Mouse (Mus musculus) heart, adult 9 months (tissue): ENCODE data around the gene Dach2.
"Not testable (repeated sequence)": the region's sequence is repeated elsewhere in the genome, so short reads cannot be mapped to it uniquely, and the experiment has no call there.

Experiments
- DNase-seq, 2 experiments: peaks; one replicate each; pipeline ENCODE4 v3.0.0; 2022; ENCODE audit warnings: low spot score in 2 of 2

The Dach2 gene

DNA sequence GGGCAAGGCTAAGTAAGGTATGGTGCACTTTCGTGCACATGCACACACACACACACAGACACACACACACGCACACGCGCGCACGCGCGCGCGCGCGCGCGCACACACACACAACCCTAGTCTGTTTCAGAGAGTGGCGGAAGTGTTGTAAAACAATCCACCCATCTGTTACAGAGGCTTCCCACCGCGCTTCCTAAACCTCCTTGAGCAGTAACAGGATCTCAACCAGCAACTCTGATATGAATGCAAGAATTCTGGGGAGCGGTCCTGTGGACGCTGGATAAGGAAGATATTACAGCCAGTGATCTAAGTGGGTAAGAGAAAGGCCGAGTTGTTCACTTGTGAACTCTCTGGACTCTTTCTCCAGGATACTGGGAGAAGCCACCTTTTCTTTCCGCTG, at the start of gene Dach2:
Dach2 (plus strand) TSS at position 107 of the 400 bp plus-strand sequence.
- DNase-seq = no peak

DNA sequence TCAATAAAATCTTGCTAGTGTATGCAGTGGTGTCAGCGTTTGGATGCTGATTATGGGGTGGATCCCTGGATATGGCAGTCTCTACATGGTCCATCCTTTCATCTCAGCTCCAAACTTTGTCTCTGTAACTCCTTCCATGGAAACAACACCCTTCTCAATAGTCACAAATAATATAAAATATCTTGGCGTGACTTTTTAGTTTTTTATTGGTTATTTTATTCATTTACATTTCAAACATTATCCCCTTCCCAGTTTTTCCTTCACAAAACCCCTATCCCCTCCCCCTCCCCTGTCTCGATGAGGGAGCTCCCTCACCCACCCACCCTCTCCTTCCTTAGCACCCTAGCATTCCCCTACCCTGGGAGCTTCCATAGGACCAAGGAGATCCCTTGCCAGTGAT, 44.9 kb upstream of the Dach2 start:
- not testable (repeated sequence) for DNase-seq

DNA sequence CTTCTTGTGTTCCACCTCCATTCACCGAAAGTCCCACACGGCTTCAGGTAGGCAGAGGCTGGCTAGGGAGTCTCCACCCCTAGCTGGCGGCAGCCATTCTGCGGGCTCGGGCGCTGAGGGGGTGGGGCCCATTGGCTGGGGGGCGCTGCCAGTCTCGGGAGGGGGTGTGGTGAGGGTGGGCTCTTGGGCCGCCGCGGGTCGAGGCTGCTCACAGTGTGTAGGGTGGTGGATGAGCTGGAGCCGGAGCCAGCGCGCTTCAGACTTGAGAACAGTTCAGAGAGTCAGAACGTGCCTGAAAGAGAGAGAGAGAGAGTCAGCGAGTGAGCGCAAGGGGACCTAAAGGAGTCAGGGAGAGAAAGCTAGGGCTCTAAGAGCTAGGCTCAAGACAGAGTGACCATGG, 721 bp downstream of the Dach2 start:
- peak in 1 of 2 experiments; percentile 0 for DNase-seq

DNA sequence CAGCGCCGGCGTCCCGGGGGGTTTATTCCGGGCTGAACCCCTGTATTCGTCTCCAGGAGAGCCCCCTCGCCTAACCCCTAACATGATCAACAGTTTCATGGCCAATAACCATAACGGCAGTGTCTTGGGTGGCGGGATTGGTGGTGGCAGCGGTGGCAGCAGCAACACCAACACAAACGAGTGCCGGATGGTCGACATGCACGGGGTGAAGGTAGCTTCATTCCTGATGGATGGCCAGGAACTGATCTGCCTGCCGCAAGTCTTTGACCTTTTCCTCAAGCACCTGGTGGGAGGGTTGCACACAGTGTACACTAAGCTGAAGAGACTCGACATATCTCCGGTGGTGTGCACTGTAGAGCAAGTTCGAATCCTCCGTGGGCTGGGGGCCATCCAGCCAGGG, 1.2 kb downstream of the Dach2 start:
- no peak for DNase-seq

DNA sequence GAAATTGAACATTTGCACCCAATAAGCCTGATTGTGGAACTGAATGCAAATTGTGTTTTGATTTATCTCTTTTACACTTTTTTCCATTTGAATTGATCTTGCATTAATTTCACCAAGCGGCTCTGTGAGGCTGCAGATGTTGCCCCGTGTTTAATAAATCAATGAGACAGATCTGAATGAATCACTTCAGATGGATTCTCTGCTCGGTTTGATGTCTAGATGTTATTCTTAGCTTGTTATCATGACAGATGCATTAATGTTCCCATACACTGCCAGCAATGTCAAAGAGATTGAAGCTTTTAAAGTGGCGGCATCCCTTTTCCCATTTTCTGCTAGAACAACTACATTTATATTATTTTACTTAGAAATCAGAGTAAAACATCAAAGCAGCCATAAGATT, 7.0 kb downstream of the Dach2 start:
- DNase-seq = no peak

DNA sequence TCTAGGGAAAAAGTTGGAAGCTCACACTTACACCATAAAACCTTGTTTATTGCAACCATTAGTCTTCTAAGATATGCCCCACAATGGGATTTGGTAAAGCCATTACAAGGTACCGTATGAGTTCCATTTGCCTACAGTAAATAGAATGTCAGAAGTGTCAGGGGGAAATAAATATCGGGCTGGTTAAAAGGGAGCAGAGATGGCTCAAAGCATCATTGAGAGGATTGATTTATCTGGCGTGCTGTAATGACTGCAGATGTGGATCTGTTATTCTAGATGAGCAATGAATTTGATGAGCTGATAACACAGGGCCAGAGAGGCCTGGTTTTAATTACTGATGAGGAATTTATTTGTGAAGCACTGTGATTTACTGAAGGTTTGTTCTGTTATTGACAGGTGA, 40.8 kb downstream of the Dach2 start:
- DNase-seq = no peak

DNA sequence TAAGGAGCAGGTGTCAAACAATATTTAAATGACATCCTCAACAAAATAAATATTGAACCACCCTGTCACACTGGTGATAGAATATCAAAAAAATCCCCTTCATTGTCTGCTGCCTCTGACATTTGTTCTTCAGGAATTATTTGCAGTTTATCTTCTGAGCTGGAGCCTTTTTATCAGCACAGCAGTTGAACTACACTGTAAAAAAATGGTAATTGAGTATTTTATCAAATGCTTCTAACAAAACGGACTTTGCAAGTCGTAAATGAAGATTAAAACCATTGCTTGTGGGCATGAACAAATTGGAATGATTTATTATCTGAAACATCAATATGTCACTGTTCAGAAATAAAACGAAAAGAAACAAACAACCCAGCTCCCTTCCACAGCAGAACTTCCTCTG, 97.1 kb downstream of the Dach2 start:
- DNase-seq = no peak

DNA sequence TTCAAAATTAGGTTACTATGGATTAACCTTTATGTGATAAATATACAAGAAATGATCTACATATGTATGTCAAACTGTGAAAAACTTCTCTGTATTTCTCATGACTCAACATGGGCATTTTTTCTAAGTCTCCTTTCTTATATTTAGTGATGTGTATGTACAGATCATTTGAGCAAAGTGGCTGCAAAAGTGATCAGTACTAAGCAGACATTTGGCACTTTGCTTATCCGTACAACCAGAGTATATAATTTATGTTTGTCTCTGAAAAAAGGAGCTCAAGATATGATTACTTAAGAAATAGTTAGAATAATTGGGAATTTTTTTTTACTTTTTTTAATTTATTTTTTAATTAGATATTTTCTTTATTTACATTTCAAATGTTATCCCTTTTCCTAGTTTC, 111.4 kb downstream of the Dach2 start:
- DNase-seq = no peak

DNA sequence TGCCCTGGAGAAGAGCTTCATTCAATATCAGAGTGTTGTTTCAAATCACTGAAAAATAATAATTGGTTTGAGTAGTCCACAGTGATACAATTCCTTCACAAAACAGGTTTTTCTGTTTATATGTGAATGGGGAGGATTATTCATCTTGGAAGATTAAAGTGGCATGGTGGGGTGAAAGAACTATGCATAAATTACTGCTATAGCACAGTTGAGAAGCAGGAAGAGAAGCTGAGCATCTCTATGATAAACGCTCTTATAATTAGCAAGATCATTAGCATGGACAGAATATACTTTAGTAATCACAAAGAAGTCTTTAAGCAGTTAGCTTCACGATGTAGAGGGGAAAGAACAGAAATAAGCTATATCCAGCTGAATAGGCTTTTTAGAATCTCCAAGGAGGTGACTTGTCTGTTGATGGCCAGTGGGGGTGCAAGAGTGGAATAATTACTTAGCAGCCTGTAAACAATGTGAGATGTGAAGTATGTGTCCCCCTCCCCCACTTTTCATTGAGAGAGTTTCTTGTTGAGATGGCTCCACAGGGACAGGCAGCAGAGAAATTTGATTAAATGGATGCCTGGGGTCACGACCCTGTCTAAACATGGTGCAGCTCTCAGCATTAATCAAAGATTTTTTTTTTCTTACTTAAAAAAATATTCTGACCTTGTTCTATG, 124.3 kb downstream of the Dach2 start:
- no peak for DNase-seq

DNA sequence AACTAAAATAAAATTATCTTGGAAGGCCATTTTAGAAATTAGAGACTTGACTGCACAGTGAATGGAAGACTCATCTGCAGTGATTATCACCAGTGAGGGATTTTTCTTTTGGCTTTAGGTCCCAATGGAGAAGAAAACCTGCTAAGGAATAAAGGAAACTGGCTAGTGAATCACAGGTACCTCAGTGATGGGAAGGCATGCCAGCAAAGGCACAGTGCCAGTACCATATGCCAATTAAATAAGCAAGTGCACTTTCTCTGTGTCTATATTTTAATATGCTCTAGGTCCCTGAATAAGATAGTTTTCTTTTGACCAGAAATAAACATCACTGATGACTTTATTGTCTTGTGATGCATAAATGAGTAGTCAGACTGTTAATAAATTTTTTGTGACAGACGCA, 184.8 kb downstream of the Dach2 start:
- DNase-seq = no peak

DNA sequence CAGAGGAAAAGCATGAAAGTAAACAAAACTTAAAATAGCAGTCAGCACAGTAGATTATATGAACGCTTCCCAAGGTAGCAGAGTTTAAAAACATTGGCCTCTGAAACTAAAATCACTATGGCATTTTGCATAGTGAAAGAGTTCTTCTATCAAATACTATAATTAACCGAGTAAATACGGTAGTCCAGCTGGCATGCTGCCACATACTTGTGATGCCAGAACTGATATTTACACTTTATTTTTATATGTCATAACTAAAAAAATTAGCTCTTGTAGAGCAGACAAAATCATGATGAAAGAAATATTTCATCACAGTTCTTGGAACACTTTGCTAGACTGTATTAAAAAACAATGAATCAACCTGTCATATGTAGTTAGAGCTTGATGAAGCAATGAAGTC, 247.8 kb downstream of the Dach2 start:
- DNase-seq = no peak

DNA sequence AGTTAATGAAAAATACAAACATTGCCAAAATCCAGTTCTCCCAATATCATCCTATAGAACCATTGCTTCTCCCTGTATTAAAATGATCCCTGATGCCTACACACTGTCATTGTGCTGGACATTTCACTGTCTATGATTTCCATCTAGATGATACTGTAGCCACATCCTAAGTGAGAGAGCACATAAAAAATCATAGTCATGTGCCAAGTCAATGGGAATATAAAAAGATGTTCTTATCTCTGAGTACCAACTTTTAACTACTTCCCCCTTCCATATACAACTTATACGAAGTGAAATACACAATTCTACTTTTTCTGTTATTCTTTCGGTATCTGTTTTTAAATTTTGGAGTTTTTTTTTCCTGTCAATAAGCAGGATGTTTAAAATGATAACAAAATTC, 266.6 kb downstream of the Dach2 start:
- DNase-seq = no peak

DNA sequence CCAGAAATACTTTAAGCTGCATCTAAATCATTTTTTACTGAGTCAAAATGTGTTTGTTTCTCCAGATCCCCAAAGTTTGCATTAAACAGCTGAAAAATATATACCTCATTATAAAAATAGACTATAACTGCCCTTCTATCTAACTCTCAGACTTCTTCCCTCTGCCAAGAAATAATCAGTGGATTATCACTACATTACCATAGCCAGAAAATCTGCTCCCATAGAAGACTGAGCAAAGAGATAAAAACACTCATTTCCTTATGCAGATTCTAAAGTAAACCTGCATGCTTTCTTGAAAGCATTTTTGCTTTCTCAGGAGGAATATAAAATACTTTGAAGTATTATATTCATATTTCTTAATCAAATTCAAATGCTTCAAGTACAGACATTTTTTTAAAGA, 368.8 kb downstream of the Dach2 start:
- DNase-seq = no peak

DNA sequence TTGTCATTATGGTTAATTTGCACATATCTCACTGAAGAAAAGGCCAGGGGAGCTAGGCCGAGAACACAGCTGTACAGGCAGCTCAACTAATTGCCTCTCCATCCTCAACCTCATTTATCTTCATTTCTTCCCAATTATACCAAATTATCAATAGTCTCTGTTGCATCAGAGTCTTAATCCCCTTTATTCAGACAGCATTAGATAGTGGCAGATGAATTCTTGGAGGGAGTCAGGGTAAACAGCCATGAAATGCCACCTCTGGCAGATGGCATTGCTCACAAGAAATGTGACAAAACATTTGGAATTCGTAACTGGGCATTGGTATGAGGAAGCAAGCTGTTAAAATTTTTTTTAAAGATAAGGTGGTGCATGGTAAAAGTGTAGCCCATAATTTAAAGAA, 389.9 kb downstream of the Dach2 start:
- no peak for DNase-seq

DNA sequence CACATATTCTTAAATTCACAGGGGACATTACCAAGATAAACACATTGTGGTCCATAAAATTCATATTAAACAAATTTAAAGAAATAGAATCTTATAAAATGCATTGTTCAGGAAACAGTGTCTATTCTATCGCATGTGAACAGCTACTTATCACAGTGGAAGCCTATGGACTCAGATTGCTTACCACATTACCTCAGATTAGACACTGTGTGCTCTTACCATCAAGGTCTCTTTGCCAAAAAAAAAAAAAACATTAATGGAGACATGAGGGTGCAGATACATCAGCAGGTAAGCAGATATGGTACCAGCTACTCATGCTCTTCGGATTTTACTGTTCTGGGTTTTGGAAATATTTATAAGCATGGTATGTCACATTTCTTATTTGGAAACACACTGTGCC, 415.1 kb downstream of the Dach2 start:
- DNase-seq = no peak

DNA sequence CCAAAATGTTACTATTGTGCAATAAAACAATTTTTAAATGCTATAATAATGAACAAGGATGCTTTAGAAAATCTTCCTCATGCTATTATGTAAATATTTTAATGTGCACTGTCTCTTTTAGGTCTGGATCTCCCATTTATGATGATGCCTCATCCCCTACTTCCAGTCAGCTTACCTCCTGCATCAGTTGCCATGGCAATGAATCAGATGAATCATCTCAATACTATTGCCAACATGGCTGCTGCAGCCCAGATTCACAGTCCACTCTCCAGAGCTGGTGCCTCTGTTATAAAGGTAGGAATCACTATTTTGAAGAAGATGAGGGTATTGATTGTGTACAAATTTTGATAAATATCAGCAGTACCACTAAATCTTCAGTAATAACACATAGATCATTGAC, 426.8 kb downstream of the Dach2 start:
- no peak for DNase-seq

DNA sequence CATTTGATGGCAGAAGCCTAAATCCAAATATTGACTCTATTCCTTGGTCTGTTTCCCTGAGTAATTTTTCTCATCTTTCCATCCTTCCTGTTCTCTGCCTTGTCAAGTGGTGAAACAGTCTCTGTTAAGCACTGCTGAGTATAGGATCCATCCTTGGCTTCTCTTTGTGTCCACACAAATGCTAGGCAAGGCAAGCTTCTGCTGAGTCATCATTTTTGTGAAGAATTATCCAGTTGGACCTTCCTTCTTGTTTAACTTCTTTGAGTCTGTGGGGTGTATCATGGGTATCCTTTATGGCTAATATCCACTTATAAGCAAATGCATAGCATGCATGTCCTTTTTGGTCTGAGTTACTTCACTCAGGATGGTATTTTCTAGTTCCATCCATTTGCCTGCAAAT, 449.8 kb downstream of the Dach2 start:
- no peak for DNase-seq

DNA sequence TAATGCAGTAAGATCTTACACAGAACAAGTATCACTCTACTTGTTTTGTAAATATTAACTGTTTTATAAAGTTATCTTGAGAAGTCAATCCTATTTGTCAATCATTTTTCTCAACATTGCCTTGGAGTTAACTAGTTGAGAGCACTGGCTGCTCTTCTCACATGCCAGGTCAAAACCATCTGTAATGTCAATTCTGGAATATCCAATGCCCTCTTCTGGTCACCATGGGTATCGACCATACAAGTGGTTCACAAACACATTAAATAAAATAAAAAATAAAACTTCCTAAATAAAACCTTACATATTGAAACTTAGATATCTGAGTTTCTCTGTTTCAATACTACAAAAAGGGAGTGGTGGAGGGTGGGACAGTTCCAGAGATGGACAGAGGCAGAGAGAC, 495.0 kb downstream of the Dach2 start:
- DNase-seq = no peak

DNA sequence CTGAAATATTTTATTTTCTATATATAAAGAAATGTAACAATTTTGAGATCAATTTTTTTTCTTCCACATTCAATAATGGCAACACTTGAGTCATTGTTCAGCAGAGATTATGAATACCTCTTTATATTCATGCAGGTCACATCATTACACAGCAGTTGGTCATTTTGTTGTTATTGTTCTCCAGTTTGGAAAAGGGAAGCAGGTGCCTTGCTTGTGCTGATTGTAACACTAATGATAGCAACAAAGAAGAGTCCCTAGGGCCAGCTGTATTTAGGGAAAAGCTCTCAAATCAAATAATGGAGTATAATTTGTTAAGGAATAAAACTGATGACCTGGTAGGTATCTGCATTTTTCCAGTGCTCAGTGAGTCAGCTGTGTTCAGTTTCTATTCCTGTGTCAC, 513.1 kb downstream of the Dach2 start:
- DNase-seq = no peak

DNA sequence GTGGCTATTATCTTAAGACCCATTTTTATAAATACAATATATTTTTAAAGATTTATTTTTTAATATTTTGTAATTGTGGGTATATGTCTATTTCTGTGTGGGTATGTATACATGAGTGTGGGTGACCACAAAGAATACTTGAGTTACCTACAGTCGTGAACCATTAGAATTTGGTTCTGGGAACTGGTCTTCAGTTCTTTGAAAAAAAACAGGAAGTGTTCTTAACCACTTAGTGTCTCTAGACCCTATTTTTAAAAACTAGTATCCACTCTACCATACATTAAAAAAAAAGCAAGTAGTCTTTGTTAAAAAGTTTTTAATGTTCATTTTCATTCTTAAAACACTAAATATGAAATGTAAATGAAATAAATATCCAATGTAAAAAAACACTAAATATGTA, 529.5 kb downstream of the Dach2 start:
- DNase-seq = no peak

DNA sequence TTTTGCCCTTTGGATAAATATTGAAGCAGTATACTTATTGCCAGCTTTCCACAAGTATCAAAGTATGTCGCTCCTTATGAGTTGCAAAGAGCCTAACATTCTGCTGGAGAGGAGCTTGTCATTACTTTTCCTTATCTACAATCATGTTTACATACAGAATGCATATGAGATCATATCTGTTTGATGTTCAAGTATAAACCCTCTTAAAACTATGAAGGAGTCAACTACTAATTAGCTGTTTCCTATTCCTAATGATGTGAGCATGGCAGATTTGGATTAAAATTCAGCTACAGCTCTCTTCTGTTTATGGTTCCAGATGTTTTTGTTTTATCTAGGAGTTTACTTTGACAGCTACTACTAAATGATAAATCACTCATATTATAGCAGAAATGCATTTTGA, 535.8 kb downstream of the Dach2 start:
- DNase-seq = no peak

DNA sequence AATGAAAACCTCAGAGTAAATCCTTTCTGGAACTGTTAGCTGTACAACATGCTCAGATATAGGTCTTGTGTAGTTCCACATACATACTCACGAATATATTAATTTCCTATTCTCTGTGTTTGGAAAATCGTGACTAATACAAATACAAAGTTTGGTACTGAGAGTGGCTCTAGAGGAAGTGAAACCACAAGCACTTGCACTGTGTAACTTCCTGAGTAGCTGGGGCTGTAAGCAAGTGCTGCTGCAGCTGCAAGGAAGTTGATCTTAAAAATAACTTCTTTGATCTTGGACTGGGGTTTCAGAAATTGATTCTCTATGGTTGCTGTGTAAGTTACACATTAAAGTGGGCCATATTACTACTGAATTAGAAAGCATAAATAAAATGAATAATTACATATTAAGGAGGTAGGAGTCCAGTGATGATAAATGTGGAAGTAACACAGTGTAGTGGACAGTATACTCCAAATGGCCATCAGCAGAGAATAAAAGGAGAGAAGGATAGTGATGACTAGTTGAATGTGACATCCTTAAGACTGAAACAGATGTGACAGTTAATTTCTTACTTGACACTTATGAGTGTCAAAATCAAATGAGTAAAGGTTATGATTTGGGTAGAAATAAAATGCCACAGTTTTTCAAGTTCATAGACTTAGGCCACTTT, 570.7 kb downstream of the Dach2 start:
- DNase-seq = peak; percentile 20 to 24
